Mouse (Mus musculus) gastrocnemius, adult 8-10 months (tissue): ENCODE data around the gene Far2. TPM values are rescaled to one million over a fixed set of nuclear protein-coding genes. Genes with fewer than 3 reads are reported as not detected.
"Not testable (repeated sequence)": the region's sequence is repeated elsewhere in the genome, so short reads cannot be mapped to it uniquely, and the experiment has no call there.

Experiments used
- DNase-seq, 2 experiments: peaks; one replicate each; pipeline ENCODE4 v3.0.0; 2022; ENCODE audit warnings: low spot score in 2 of 2
- total RNA-seq, 4 experiments: library from RNA; stranded (reverse); gene quantifications; 2 replicates each; pipeline ENCODE4 v1.2.4; 2022

The Far2 gene
- total RNA-seq, 4 experiments from 2014 or later: not detected

DNA sequence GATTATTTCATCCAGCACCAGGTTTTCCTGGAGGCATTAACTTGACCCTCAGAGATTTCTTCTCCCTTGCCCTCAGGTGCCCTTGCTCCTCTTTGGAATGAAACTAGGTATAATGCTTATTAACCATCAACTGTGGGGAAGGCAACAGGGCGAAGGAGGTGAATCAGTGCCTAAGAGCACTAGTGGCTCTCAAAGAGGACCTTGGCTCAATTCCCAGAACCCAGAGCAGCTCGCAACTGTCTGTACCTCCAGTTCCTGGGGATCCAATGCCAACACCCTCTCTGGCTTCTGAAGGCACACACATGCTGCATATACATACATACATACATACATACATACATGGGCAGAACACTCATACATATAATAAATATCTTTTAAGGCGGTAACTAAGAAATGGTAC lies 69.8 kb downstream of the Far2 start:
- DNase-seq: no peak

DNA sequence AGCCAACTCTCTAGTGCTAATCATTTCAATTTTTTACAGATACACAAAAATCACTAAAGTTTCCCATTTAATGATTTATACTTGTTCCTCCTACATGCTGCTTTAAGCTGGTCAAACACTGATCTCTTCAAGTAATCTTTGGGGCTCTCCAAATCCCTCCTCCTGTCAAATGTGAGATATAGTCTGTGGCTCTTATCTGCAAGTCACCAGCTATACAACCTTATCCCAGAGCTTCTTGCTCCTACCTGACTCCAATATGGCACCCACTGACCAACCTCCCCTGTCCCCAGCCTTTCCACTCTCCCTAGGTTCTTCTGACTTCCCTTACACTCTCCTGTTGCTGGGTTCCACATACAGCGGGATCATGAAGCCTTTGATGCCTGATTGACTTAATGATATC lies 70.6 kb downstream of the Far2 start:
- DNase-seq: no peak

DNA sequence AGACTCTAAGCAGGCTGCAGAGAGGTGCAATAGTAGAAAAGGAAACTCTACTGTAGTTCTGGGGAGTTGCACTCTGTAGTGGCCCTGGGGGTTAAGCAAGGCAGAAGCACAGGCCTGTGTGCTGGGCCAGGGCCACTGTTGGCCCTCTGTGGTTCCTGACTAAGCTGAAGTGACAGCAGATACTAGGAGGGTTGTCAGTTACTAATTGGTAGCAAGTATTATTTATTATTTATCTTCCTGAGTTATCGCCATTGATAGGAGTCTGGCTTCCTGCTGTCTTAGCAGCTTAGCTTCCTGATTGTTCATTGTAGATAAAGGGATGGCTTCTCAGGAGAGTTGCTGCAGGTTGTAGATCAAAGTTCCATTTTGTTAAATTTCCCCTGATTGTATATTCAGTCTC lies 73.6 kb downstream of the Far2 start:
- DNase-seq: no peak

DNA sequence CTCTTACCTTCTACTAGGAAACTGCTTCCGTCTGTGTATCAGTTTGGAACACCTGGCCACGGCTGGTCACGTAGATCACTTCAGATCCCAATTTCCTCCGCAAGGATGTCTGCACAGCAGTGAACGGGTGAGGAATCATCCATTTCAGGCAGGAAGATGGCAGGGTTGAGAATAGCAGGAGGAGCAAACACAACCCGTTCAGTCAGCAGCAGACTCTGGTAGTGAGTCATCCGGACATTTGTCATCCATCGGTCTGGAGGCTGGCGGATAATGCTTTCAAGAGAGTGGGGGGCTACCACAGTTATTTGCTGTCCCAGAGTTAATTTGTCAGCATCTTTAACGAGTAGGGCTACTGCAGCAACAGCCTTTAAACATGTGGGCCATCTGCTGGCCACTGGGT lies 79.8 kb downstream of the Far2 start:
- DNase-seq: not testable (repeated sequence)

DNA sequence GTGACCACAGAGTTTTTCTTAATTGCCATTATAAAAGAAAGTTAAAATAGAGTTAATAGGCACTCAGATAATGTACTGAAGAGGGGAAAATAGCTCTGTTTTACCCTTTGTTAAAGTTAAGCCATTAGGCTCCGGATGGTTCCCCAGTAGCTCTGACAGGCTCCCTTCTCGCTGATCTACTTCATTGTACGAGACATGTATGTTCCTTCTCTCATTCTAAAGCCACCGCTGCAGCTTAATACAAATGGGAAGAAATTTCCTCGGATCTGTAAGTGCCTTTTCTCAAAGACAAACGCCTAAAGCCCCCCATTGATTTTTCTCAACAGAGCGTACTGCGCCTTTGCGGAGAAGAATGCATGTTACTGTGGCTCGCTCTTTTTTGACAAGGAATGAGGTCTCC lies 85.3 kb downstream of the Far2 start:
- no peak for DNase-seq

DNA sequence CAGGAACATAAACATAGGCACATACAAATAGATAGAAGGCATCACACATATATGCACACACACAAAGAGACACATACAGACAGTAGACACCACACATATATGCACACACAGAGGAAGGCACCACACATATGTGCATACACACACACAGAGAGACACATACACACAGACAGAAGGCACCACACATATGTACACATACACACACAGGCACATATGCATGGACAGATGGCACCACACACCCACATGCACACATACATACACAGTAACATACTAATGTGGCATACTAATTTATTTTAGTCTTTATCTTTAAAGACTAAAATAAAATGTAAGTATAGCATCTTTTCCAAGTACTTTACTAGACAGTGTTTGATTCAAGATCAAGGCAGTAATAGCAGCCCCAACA lies 86.5 kb downstream of the Far2 start:
- no peak for DNase-seq

DNA sequence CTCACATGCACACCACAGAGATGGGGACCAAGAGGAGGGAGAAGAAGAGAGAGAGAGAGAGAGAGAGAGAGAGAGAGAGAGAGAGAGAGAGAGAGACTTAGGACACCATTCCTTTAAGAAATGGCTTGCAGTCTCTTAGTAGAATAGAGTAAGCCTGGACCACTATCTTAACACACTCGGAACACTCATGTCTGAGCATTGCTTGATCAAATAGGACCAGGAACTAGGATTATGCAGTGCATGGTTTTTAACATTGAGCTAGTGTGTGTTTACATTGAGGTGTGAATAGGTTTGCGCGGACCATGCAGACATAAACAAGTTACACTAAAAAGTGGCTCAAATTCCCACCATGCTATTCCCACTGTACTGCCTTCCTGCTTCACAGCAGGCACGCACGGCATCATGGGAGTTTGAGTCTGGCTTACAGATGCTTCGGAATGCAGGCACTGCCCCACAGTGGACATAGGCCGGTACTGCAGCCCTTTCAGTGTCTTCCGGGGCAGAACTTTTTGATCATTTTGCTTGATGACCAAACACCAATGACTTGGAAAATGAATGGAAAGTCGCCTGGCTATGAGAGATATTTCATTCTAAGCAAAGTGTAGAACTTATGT lies 88.8 kb downstream of the Far2 start:
- peak; percentile 44 to 45 for DNase-seq

DNA sequence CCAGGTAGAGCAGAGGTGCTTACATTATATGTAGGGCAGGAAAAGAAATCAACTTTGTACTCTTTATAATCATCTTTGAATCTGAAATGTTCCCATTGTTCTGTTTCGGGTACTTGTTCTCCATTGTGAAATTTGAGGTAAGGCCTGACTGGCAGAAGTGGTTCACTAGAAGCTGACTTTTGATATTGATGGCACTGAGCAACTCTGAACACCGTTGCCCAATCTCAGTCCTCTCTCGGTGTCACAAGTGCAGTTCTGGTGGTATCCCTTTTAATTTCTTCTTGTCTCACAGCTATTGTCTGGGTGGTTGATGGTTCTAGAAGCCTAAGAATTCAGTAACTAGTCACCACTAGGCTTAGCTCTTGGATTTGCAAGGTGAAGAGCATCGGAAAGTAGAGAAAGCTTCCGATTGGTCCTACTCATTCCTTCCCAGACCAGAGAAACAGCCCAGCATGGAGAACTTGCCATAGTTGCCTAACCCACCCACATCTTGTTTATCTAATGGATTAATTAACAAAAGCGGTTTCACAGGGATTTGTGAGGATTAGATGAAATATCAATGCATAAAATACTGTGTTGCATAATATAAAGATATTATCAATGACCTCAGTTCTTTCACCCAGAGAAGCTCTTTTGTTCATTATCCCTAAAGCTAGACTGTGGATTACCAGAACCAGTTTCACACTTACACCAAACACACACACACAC lies 92.4 kb downstream of the Far2 start:
- DNase-seq: no peak

DNA sequence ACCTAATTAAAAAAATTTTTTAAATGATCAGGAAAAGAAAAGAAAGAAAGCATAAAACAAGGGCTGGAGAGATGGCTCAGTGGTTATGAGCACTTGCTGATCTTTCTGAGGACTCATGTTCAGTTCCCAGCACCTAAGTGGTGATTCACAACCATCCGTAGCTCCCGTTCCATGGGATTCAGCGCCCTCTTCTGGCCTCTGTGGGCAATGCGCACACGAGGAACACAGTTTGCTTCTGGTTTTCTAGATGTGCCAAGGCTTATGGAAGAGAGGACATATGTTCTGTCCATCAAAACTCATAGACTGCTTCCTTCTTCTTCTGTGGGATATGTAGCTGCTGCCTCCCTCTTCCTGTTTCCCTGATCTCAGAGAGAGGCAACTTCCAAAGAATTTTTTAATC lies 94.8 kb downstream of the Far2 start:
- DNase-seq: no peak

DNA sequence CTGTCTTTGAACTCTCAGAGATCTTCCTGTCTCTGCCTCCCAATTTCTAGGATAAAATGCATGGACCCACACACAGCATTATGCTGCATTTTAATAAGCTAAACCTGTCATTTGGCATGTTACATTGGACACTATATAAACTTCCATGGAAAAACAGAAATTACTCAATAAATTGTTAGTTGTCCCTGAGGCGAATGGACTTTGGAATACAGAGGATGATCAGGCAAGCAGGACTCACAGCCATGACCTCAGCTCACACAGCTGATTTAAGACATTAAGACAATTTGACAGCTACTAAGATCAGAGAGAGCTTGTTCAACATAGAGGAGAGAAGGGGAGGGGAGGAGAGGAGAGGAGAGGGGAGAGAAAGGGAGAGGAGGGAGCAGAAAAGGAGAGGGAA lies 95.4 kb downstream of the Far2 start:
- DNase-seq: no peak

DNA sequence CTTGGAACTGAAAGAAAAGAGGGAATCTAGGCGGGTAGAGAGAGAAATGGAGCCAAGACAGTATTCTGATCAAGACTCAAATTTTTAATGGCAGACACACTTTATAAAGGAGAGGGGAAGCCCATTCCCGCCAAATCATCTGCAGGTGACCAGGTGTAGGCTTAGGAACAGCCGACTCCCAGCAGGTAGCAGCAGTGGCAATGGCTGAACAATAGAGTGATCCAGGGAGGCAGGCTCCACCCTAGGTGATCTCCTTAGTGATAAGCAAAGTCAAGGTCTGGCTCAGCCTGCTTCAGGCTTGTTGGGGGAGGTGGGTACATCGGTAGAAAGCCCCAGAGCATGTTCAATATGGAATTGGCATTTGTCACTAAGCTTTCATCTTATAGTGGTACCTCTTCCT lies 105.2 kb downstream of the Far2 start:
- DNase-seq: not testable (repeated sequence)

DNA sequence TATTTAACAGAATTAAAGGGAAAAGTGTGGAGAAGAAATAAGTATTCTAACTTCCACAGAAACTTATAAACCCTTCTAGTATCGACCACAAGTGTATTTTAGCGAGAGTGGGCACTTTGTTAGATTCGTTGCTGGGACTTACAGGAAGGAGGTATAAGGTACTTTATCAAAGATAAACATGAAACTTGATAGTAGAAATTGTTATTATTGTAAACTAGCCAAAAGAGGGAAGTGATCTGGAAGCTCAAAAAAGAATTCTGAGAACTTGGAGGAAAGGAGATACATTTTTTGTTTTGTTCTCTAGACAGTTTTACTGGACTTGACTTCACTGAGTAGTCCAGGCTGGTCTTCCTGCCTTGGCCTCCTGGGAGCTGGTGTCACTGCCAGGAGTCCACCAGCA lies 125.8 kb downstream of the Far2 start:
- DNase-seq: no peak

DNA sequence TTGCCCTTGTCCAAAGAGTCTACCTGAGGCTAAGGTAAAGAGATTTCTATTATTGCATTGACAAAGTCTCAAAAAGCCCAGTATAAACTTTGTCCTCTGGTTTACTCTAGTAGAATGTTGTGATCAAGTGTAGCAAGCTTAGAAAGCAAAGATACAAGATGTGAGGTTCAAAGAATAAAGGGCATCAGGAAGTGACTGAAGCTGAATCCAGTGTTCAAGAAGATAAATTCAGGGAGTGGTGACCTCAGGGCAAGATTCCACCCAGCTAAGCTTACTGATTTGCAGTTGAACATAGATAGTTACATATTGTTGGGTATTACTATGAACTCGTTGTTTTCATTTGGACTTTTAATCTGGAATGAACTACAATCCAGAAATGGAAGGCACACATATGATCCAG lies 138.6 kb downstream of the Far2 start:
- no peak for DNase-seq

DNA sequence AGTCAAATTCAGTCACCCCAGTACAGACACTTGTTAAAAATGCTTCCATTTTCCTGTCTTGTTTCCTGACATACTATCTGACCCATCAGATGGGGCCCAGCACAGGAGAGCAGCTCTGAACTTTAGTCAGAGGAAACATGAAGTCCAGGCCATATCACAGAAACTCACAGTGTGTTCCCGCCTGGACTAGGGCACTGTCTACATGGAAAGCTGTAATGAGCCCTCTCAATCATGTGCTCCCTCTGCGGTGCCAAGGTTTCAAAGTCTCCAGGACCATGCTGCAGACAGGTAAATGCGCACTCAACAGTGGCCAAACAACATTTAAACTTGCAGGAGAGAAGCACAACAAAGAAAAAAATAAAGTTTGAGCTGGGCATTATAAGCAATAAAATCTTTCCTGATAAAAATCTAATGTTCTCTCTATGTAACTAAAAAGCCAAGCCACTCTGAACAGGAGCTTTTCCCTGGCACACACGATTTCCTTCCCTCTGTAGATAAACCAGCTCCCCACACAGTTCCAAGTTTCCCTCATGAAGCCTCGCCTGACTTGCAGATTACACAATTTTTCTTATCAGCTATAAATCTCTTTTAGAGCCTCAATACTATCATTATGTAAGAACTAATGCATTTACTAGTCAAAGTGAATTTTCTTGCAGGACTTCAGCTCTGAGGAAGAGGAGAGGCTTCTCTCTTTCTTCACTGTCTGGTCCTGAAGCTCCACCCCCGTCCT lies 147.1 kb downstream of the Far2 start:
- no peak for DNase-seq

DNA sequence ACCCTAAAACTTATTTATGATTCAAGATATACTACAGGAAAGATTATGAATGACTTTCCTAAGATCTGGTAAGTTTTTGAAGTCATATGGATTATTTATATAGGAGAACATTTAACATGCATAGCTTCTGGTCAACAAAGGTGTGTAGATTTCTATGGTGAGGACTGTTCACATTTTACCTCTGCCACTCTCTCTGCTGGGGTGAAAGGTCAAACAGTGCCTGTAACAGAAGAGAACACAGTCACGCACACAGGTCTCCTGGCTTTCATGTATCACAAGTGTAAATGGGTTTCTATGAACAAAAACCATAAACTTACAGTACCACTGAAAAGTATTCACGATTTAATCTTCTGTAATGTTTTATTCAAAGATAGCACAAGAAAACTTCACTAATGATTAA lies 152.1 kb downstream of the Far2 start:
- no peak for DNase-seq

DNA sequence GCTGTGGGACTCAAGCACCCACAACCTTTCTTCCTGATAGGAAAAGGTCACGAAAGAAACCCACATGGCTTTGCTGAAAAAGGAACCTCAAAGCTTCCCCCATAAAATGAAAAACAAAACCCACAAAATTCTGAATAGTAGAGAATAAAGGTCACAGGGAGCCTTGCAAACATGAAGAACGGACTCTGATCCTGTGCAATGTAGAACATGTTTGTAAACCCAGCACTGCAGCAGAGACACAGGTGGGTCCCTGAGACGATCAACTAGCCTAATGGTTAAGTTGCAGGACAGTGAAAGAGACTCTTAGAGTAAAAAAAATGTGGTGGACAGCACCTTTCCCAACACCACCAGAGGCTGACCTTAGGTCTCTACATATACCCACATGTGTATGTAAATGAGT lies 152.7 kb downstream of the Far2 start:
- no peak for DNase-seq

DNA sequence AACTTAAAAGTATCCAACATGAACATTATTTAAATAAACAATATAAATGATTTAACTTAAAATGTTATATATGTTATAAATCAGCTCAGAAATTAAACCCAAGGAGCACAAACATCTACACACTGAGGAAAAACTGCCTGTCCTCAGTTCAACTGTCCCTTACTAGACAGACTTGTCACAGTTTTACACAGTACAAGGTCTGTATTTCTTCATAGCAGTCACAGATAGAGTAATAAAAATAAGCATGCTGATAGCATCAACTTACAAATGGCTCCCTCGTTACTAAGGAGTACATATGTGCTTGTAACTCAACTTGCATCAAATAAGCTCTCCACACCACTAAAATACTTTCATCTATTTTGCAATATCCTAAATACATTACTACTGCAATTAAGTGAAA lies 158.1 kb downstream of the Far2 start:
- DNase-seq: no peak

DNA sequence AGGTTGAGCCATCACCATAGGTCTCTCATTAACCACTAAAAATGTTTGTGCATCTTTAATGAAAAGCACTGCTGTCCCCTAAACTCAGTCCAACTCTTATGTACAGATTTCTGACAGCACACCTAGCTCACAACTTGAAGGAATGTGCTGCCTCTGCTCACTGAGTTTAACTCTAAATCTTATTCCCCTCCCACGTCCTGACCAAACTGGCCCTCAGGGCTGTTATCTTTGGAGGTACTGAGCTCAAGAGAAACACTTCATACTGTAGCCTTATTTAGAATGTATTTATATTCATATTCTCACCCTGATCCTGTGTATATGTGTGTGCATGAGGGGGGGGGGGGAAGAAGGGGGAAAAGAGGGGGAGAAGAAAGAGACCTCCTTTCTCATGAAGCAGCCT lies 160.5 kb downstream of the Far2 start:
- no peak for DNase-seq

DNA sequence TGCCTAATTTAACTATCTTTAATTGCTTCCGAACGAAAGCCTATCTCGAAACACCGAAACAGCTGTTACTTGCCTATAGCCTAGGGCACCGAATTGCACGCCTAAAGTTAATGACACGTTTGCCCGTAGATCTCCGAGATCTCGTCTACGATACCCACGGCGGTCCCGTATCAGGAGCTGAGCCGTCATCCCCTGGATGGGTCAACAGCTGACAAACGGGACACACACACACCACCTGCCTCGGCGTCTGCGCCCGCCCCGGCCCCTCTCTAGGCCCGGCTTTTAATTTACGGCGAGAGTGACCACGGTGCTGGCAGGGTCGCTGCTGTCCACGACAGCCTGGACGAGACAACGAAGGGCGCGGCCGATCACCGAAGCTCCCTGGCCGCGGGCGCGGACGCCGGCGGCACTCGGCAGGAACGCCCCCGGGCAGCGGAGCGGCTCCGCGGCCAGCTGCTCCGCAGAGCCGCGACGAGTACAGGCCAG lies 164.4 kb downstream of the Far2 start:
- peak in 1 of 2 experiments; percentile 5 for DNase-seq

DNA sequence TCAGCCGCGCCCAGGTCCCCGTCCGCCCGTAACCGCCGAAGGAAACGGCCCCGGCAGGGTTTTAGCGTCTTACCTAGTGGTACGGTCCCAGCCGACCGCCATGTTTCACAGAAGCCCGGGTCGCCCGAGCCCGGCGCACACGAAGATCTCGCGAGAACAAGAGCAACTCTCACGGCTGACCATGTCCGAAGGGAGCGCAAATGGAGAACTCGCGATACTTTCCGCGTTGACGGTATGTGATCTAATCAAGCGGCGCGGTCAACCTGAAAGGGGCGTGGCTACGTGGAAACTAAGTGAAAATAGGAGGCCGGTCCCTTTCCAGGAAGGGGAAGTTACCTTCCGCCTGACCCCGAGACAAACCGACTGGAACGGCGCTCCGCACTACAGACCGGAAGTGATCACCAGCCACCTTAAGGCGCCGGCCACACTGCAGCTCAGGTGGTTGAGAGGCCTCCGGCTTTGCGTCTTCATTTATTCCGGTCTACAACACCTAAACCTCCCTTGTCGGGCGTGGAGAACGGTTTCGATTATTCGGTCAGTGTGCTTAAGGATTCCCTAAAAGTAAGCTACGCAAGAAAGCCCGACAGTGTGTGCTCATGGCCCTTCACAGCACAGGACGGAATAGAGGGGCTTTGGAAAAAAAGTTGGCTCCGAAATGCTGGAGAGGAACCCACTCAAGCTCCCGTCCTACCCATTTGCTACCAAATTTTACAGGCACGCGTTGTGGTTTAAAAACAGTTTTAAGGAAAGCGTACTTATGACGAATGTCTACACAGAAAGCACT lies 165.0 kb downstream of the Far2 start, which contains the start of gene Ergic2:
TSS of gene Ergic2 (minus strand) at position 478 of the 784 bp plus-strand sequence.
- peak; percentile 96 to 97 for DNase-seq

DNA sequence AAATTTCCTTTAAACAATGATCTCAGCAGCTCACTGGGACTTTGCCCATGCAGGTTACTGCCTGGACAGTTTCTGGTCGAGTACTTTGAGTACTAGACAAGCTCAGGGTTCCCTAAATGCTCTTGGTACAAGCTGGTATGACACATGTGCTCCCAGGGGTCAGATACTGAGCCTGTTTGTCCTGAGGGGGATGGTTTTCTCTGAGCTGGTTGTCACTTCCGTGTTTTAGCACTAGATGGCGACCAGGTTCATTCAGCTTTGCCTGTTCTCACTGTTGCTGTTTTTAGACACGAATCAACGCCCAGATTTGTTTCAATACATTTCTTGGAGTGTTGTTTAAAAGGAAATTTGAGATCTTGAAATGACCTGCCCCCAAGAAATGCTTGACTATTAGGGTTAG lies 167.7 kb downstream of the Far2 start:
- peak in 1 of 2 experiments; percentile 9 for DNase-seq

DNA sequence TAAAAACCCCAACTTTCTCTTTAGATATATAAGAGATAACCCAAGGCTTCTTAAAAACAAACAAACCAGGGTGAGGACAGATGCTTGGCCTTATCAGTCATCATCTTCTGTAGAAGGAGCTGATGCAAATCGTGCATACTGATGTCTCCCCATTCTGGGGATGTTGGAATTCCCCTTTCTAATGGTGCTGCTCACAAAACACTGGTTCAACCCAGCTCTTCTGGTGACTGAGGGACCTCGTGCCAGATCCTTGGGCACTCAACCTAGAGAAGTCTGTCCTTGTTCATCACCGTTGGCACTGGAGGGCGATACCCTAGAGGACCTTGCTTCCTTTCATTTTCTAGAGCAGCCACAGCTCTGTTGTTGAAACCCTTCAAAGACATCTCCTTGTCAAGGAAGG lies 169.7 kb downstream of the Far2 start:
- DNase-seq: no peak
